Mouse (Mus musculus): ENCODE data around the gene Krt34.

The Krt34 gene

GRCm38 (mm10) chr11:100004846-100005245 is 36.5 kb downstream of the Krt34 start:
- peak in 1 of 2 experiments; percentile 11 for DNase-seq (ENCODE audit: low spot score in 2 of 2)

GRCm38 (mm10) chr11:99999091-99999490 is 42.3 kb downstream of the Krt34 start:
- DNase-seq (ENCODE audit: low spot score in 2 of 2), result no peak

- no peak for DNase-seq (ENCODE audit: low spot score in 2 of 2)
Measured at GRCm38 (mm10) chr11:99994384-99994661, 47.0 kb downstream of the Krt34 start.

GRCm38 (mm10) chr11:99993620-99994383 is 47.6 kb downstream of the Krt34 start, which contains the start of gene Krtap17-1:
Krtap17-1 (minus strand) TSS chr11:99993994.
- no peak for DNase-seq (ENCODE audit: low spot score in 2 of 2)

GRCm38 (mm10) chr11:99990571-99990970 is 50.8 kb downstream of the Krt34 start:
- no peak for DNase-seq (ENCODE audit: low spot score in 2 of 2)

- no peak for DNase-seq (ENCODE audit: low spot score in 2 of 2)
Measured at GRCm38 (mm10) chr11:99989881-99990405, 51.4 kb downstream of the Krt34 start.

- no peak for DNase-seq (ENCODE audit: low spot score in 2 of 2)
Measured at GRCm38 (mm10) chr11:99988530-99988929, 52.8 kb downstream of the Krt34 start.

All from thymus, postnatal 10 days (tissue).